Mouse (Mus musculus) retina, postnatal 1 day (tissue): ENCODE data around the gene Ccl17.

Source experiments
- DNase-seq: peaks from one replicate; pipeline ENCODE4 v3.0.0-alpha.2; 2012

The Ccl17 gene

GRCm38 (mm10) chr8:94789256-94789955 is 20.8 kb upstream of the Ccl17 start:
- no peak for DNase-seq

- no peak for DNase-seq
Measured at GRCm38 (mm10) chr8:94794368-94794767, 15.9 kb upstream of the Ccl17 start.

- no peak for DNase-seq
Measured at GRCm38 (mm10) chr8:94794782-94795181, 15.5 kb upstream of the Ccl17 start.

- DNase-seq = no peak
Measured at GRCm38 (mm10) chr8:94800278-94800968, 9.8 kb upstream of the Ccl17 start.

- peak; percentile 67 for DNase-seq
Measured at GRCm38 (mm10) chr8:94801293-94802095, 8.8 kb upstream of the Ccl17 start.

- no peak for DNase-seq
Measured at GRCm38 (mm10) chr8:94802375-94802774, 7.9 kb upstream of the Ccl17 start.

- DNase-seq = no peak
Measured at GRCm38 (mm10) chr8:94803551-94803950, 6.7 kb upstream of the Ccl17 start.

- DNase-seq = no peak
Measured at GRCm38 (mm10) chr8:94804546-94805340, 5.5 kb upstream of the Ccl17 start.

- DNase-seq = no peak
Measured at GRCm38 (mm10) chr8:94805811-94806210, 4.4 kb upstream of the Ccl17 start.

GRCm38 (mm10) chr8:94807506-94807905 is 2.7 kb upstream of the Ccl17 start:
- no peak for DNase-seq

GRCm38 (mm10) chr8:94808372-94808771 is 1.9 kb upstream of the Ccl17 start:
- no peak for DNase-seq

GRCm38 (mm10) chr8:94810855-94811254 is 602 bp downstream of the Ccl17 start:
- no peak for DNase-seq

GRCm38 (mm10) chr8:94811654-94812053 is 1.4 kb downstream of the Ccl17 start:
- DNase-seq = no peak

- peak; percentile 92 for DNase-seq
Measured at GRCm38 (mm10) chr8:94812645-94813098, 2.4 kb downstream of the Ccl17 start.

GRCm38 (mm10) chr8:94814556-94814955 is 4.3 kb downstream of the Ccl17 start:
- peak; percentile 56 for DNase-seq

GRCm38 (mm10) chr8:94817933-94818332 is 7.7 kb downstream of the Ccl17 start:
- DNase-seq = no peak

GRCm38 (mm10) chr8:94819671-94820179 is 9.5 kb downstream of the Ccl17 start:
- DNase-seq = no peak

- DNase-seq = no peak
Measured at GRCm38 (mm10) chr8:94820553-94820952, 10.3 kb downstream of the Ccl17 start.

- DNase-seq = no peak
Measured at GRCm38 (mm10) chr8:94821381-94821780, 11.1 kb downstream of the Ccl17 start.

- peak; percentile 68 for DNase-seq
Measured at GRCm38 (mm10) chr8:94822637-94823560, 12.6 kb downstream of the Ccl17 start.

- DNase-seq = no peak
Measured at GRCm38 (mm10) chr8:94825170-94825569, 14.9 kb downstream of the Ccl17 start.
